Mouse (Mus musculus) lung, embryonic 15.5 days (tissue): ENCODE measurements around the gene Acsf3. TPM values are rescaled to one million over a fixed set of nuclear protein-coding genes. Genes with fewer than 3 reads are reported as not detected.

Experiments used
- ATAC-seq: fragments of 200-750 bp; cut with Nextera tagmentation; 2 replicates; pipeline ENCODE4 v1.8.0; 2017; ENCODE audit warnings: moderate number of reproducible peaks, borderline replicate concordance; ENCODE audit not compliant: low FRiP score, low TSS enrichment; ENCODE audit errors: extremely low read depth
- H3K27ac ChIP-seq: fragments of 300-500 bp; sonication (generic); 2 replicates; pipeline ENCODE4 v1.5.1; 2015; ENCODE audit warnings: moderate library complexity, mild to moderate bottlenecking, inconsistent platforms
- H3K27me3 ChIP-seq: fragments of 300-500 bp; sonication (generic); 2 replicates; pipeline ENCODE4 v1.6.1; 2015; ENCODE audit warnings: inconsistent platforms
- H3K36me3 ChIP-seq: fragments of 300-500 bp; sonication (generic); 2 replicates; pipeline ENCODE4 v1.6.1; 2015; ENCODE audit warnings: inconsistent platforms
- H3K4me1 ChIP-seq: fragments of 300-500 bp; sonication (generic); 2 replicates; pipeline ENCODE4 v1.6.1; 2015; ENCODE audit warnings: inconsistent platforms
- H3K4me2 ChIP-seq: fragments of 300-500 bp; sonication (generic); 2 replicates; pipeline ENCODE4 v1.6.1; 2015; ENCODE audit warnings: inconsistent platforms, mild to moderate bottlenecking, moderate library complexity
- H3K4me3 ChIP-seq: fragments of 300-500 bp; sonication (generic); 2 replicates; pipeline ENCODE4 v1.5.1; 2015; ENCODE audit warnings: mild to moderate bottlenecking, inconsistent platforms
- H3K9ac ChIP-seq: fragments of 300-500 bp; sonication (generic); 2 replicates; pipeline ENCODE4 v1.6.1; 2015; ENCODE audit warnings: inconsistent platforms
- H3K9me3 ChIP-seq: fragments of 300-500 bp; sonication (generic); 2 replicates; pipeline ENCODE4 v1.6.1; 2016; ENCODE audit warnings: inconsistent platforms
- WGBS: fragments of 180-500 bp; shearing (Covaris S2); methylation state at CpG from one replicate; pipeline ENCODE4 v1.1.7; 2015; 5-methylcytosine and 5-hydroxymethylcytosine counted together
- polyA plus RNA-seq: library from polyadenylated mRNA; unstranded; fragments of >200 nt; fragmentation: Nextera tagmentation; extraction: Ambion mirVana; gene quantifications from 2 replicates; pipeline ENCODE4 v1.2.1, GENCODE M21; 2015

Acsf3 gene
- polyA plus RNA-seq, 1 experiment from 2014 or later = 18.6 TPM

DNA sequence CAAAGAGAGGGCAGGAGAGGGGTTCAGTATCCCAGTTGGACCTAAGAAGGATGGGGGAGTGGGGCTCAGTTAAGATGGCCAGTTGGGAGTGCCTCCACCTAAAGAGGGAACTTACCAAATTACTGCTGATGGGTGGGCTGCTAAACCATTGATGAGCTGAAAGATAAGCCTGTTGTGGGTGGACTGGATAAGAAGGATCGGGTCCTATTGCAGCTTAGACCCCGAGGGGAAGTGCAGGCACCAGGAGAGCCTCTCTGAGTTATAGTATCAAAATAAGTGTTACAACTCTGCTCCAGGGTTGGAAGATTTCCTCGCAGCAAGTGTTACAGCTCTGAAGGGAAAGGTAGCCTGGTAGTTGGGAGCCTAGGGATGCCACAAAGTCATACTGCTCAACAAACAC is 68.9 kb downstream of the Acsf3 start:
- WGBS = 66% methylated on average over 3 of the region's 3 CpGs
- ATAC-seq = no peak
- Histone ChIP-seq H3K27ac (no peak overlapping the region), H3K36me3 (no peaks in the 10 kb centered on the region), H3K4me1 (peaks cover 16% of the 10 kb centered on the region), H3K4me2 (no peak overlapping the region), H3K9me3 (no peaks in the 10 kb centered on the region), H3K9ac (no peak overlapping the region), H3K27me3 (no peaks in the 10 kb centered on the region; the same call in 1 of the 2 replicates), H3K4me3 (no peak overlapping the region)

DNA sequence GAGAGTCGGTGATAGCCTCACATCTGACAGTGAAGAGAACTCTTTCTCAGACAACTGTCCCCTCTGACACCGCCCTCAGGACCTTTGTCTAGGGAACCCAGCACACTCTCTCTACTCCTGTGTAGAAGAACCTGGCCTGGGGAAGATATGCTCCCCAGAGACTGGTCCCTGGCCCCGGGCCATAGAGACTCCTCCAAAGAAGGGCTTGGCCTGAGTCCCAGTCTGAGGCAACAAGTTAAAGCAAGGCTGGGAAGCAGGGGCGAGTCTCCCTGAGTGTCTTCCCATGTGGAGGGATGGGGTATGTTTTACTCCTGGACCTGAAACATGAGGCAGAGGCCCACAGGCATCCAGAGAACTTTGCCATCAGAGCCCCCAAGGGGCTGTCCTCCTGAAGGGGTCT is 70.4 kb downstream of the Acsf3 start:
- Histone ChIP-seq H3K9ac (no peak overlapping the region), H3K27me3 (no peaks in the 10 kb centered on the region; the same call in 1 of the 2 replicates), H3K4me1 (peaks cover 16% of the 10 kb centered on the region), H3K27ac (no peak overlapping the region), H3K9me3 (no peaks in the 10 kb centered on the region), H3K4me3 (no peak overlapping the region), H3K36me3 (no peaks in the 10 kb centered on the region), H3K4me2 (no peak overlapping the region)
- 55% methylated on average over 4 of the region's 4 CpGs for WGBS
- ATAC-seq = no peak

DNA sequence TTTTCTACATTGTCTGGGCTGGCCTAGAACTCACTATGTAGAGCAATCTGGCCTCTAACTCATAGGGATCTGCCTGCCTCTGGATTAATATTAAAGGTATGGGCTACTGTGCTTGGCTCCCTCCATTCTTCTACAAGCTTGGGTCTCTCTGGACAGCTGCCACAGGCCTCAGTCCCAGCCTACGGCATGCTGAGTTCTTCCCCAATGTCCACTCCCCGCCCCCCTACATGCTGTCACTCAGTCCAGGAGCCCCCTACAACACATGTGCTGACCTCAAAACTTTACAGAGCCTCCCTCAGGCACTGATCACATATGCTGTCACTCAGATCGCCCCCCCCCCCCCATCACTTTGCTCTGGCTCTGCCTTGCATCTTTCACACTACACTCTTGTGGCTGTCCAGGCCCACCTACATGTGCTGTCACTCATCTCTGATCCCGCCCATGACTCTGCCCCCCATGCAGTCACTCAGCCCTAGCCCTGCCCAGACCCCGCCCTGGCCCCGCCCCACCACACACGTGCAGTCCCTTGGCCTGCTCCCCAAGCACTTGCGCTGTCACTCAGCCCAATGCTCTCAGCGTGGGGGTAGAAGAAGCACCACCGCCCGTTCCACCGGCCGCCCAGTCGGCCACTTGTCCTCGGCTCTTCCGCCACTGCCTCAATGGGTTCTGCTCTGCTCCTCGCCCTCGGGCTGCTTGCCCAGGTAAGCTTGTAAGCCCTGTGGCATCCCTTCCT is 72.7 kb downstream of the Acsf3 start, which contains the start of gene Cdh15:
Gene Cdh15, plus strand, starts transcription at position 138 of the 733 bp plus-strand sequence.
- Histone ChIP-seq H3K4me3 (no peak within 1 kb of the TSS), H3K27me3 (no peaks in the 10 kb centered on the region; the same call in 1 of the 2 replicates), H3K4me2 (no peak within 1 kb of the TSS), H3K36me3 (no peaks in the 10 kb centered on the region), H3K9ac (no peak within 1 kb of the TSS), H3K9me3 (no peaks in the 10 kb centered on the region), H3K27ac (no peak within 1 kb of the TSS), H3K4me1 (peaks cover 16% of the 10 kb centered on the region)
- 11% methylated on average over 18 of the region's 18 CpGs for WGBS
- peak; percentile 80 for ATAC-seq

DNA sequence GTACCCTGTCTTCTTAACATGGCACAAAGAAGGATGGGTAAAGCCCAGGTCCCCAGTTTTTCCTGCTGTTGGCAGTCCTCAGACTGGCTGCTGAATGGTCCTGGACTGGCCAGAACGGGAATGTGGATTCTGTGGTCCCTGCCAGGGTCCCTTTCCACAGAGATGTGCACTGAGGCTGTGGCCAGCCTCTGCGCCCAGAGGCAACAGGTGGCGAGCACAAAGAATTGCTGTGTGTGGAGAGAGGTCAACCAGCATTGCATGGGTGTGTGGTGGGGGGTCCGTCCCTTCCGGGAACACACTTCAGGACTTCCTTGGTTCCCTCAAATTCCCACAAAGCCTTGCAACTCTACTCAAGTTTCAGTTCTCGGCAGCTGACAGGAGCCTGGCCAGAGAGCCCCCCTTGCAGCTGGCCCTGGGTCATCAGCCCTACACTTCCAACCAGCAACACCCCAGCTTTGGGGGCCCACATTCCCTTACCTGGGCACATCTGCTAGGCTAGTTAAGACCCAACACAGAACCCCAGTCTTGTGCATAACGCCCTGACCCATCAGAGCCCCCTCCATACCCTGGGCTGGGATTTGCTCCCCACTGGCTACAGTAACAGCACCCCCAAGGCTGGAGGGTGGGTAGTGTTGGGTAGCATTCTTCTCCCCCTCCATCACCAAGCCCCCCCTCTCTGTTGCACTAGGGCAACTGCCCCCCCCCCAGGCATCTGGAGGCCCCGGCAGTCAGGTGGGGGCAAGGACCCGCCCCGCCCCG is 74.0 kb downstream of the Acsf3 start:
- H3K27ac ChIP-seq = no peak overlapping the region
- no peak overlapping the region for H3K9ac ChIP-seq
- H3K4me1 ChIP-seq = peaks cover 22% of the 10 kb centered on the region
- no peaks in the 10 kb centered on the region for H3K9me3 ChIP-seq
- no peaks in the 10 kb centered on the region; the same call in 1 of the 2 replicates for H3K27me3 ChIP-seq
- ATAC-seq = no peak
- H3K4me2 ChIP-seq = no peak overlapping the region
- no peaks in the 10 kb centered on the region for H3K36me3 ChIP-seq
- no peak overlapping the region for H3K4me3 ChIP-seq
- 55% methylated on average over 10 of the region's 11 CpGs for WGBS

DNA sequence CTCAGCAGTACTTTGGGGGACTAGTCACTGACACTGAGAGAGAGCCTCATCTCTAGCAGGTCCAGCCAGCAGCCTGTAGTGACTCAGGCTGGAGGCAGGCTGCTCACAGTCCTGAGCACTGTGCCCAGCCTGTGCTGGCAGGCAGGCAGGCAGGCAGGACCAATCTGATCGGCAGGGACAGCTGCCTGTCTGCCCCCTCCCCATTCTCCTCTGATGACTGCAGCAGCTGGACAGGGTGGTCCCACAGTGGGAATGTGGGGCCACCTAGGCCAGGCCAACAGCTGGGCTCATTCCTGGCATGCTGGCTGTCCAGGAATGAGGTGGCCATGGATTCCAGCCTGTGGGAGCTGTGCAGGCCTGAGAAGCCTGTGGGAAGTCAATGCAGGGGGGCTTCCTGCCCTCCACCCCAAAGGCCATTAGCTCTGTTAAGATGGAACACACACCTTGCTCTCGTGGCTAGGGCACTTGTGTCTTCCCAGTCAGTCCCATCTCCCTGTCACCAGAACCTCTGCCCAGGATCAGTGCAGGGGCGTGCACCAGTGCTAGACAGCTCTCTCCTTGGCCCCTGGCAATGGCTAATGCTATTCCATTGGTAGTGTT is 75.5 kb downstream of the Acsf3 start:
- 41% methylated on average over 3 of the region's 3 CpGs for whole genome bisulfite sequencing
- Histone ChIP-seq H3K36me3 (no peaks in the 10 kb centered on the region), H3K9me3 (no peaks in the 10 kb centered on the region), H3K9ac (no peak overlapping the region), H3K4me1 (peaks cover 21% of the 10 kb centered on the region), H3K27ac (no peak overlapping the region), H3K4me2 (no peak overlapping the region), H3K4me3 (no peak overlapping the region), H3K27me3 (no peaks in the 10 kb centered on the region; the same call in 1 of the 2 replicates)
- ATAC-seq = no peak

DNA sequence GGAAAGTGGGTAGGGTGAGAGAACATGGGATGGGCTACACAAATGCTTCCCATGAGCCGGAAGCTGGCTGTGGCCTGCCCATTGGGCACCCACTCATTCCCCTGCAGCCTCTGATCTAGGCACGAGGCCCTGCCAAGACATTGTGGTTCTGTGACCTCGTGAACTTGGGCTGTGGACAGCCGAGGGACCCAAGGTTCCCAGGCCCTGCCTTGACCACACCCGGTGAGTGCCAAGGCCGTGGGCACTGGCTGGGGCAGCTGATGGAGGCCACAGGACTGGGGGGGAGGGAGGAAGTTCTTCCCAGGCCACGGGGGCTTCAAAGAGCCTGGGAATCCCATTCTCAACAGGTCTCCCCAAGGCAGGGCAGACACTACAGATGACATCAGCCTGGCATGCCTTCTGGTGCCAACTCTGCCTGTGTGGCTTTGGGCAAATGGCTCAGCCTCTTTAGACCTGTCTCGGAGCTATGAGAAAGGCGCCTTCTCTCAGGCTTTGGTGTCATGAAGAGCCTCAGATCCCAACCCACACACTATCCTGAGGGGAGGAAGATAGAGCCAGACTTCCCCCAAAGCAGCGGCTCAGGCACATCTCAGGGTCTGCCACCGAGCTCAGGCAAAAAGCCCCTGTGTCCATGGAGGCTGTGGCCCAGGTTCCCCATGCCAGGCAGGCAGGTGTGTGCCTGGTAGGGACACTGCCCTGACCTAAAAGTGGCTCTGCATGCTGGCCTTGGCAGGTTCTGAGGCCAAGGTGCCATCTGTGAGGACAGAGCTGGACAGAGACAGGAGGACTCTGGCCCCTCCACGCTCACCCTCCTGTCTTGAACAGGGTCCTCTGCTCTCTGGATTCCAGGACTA is 76.6 kb downstream of the Acsf3 start:
- no peak overlapping the region for H3K27ac ChIP-seq
- H3K9ac ChIP-seq = no peak overlapping the region
- WGBS = 75% methylated on average over 12 of the region's 12 CpGs
- H3K27me3 ChIP-seq = no peaks in the 10 kb centered on the region; the same call in 1 of the 2 replicates
- no peak for ATAC-seq
- H3K36me3 ChIP-seq = no peaks in the 10 kb centered on the region
- H3K4me3 ChIP-seq = no peak overlapping the region
- no peak overlapping the region for H3K4me2 ChIP-seq
- peaks cover 12% of the 10 kb centered on the region; the same call in 1 of the 2 replicates for H3K4me1 ChIP-seq
- H3K9me3 ChIP-seq = no peaks in the 10 kb centered on the region

DNA sequence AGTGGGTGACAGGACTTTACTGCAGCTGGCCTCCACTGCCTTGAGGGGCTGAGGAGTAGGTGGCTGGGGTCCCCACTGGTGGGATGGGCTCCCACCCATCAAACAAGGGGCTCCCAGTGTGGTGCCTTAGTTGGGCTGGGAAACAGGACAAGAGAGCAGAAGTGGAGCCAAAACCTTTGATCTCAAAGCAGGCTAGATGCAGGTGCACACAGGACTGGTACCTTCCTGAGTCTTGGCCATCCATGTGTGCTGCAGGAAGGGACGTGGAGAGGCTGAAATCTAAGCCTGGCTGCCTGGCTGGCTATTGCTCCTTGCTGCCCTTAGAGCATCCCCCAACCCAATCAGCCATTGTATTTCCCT is 77.2 kb downstream of the Acsf3 start:
- Histone ChIP-seq H3K4me1 (peaks cover 12% of the 10 kb centered on the region; the same call in 1 of the 2 replicates), H3K4me3 (no peak overlapping the region), H3K36me3 (no peaks in the 10 kb centered on the region), H3K9me3 (no peaks in the 10 kb centered on the region), H3K27ac (no peak overlapping the region), H3K4me2 (no peak overlapping the region), H3K9ac (no peak overlapping the region), H3K27me3 (no peaks in the 10 kb centered on the region)
- ATAC-seq = no peak
- 64% methylated on average over 1 of the region's 1 CpGs for WGBS

DNA sequence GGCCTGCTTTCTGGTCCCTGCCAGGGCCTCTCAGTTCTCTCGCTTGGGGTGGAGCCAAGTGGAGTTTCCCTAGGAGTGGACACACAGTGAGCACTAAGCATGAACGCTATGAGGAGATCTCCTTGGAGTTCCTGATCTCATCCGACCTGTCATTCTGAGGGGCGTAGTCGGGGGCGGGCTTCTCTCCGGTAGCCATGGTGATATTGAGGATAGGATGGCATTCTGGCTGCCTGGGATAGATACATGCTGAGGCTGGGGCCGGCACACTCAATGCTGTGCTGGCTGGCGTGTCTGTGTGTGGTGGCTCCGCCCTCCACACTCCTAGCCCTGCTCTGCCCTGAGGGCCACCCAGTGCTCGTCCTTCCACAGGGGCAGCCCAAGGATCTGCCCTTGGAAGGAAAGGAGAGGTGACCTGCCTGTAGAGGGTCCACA is 78.1 kb downstream of the Acsf3 start:
- no peaks in the 10 kb centered on the region for H3K27me3 ChIP-seq
- H3K27ac ChIP-seq = no peak overlapping the region
- H3K4me1 ChIP-seq = peaks cover 9% of the 10 kb centered on the region; the same call in 1 of the 2 replicates
- ATAC-seq = peak; percentile 48; the same call in 1 of the 2 replicates
- H3K9me3 ChIP-seq = no peaks in the 10 kb centered on the region
- 15% methylated on average over 11 of the region's 11 CpGs for WGBS
- H3K9ac ChIP-seq = no peak overlapping the region
- no peaks in the 10 kb centered on the region for H3K36me3 ChIP-seq
- no peak overlapping the region for H3K4me2 ChIP-seq
- H3K4me3 ChIP-seq = no peak overlapping the region

DNA sequence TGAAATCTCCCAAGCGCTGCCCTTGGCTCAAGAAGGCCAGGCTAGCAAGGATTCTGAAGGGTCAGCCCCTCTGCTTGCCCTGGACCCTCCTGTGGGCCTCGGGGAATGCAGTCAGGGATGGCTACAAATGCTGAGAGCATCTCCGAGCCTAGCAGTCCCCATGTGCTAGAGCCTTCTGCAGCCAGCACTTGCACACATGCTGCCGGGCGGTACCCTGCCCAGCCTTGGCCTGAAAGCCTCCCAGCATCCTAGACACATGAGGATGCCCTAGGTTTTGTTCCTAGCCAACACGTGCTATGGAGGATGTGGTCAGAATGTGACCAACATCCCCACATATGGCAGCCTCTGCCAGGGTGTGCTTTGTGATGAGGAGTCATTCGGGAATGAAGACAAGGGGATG is 79.1 kb downstream of the Acsf3 start:
- Histone ChIP-seq H3K9me3 (no peaks in the 10 kb centered on the region), H3K27ac (no peak overlapping the region), H3K4me1 (0 out of 2 replicates have a peak, but pooled peaks cover 7% of the 10 kb centered on the region), H3K27me3 (no peaks in the 10 kb centered on the region), H3K9ac (no peak overlapping the region), H3K36me3 (no peaks in the 10 kb centered on the region), H3K4me3 (no peak overlapping the region), H3K4me2 (no peak overlapping the region)
- WGBS = 58% methylated on average over 7 of the region's 7 CpGs
- ATAC-seq = no peak

DNA sequence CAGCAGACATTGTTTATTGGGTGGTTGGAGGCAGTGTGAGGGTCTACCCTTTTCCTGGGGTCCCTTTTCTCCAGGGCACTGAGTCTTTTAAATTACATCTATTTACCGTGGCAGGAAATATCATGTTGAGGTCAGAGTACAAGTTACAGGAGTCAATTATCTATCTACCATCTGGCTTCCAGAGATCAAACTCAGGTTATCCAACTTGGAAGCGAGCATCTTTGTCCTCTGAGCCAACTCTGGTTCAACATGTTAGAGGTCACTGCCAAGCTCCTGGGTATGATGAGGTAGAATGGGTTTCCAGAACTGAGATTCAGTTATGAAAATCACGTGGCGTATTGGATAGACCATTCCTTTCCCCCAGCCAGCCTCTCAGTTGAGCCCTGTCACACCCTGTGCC is 79.8 kb downstream of the Acsf3 start:
- ATAC-seq = no peak
- Histone ChIP-seq H3K27me3 (no peaks in the 10 kb centered on the region), H3K4me3 (no peak overlapping the region), H3K4me1 (0 out of 2 replicates have a peak, but pooled peaks cover 7% of the 10 kb centered on the region), H3K4me2 (no peak overlapping the region), H3K9ac (no peak overlapping the region), H3K36me3 (no peaks in the 10 kb centered on the region), H3K27ac (no peak overlapping the region), H3K9me3 (no peaks in the 10 kb centered on the region)
- 76% methylated on average over 4 of the region's 4 CpGs for WGBS

DNA sequence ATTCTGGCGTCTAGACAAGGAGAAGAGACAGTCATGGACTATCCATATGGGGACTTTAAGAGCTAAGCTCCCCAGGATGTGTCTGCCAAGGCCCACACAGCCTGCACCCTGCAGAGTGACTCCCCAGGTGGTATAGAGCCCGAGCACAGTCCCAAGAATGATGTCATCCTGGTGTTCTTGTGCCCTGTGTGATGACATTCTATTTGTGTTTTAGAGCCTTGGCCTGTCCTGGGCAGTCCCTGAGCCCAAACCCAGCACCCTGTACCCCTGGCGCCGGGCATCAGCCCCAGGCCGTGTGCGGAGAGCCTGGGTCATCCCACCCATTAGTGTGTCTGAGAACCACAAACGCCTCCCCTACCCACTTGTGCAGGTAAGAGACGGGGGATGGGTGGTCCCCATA is 81.0 kb downstream of the Acsf3 start:
- ATAC-seq = no peak
- H3K4me2 ChIP-seq = no peak overlapping the region
- no peaks in the 10 kb centered on the region for H3K9me3 ChIP-seq
- no peaks in the 10 kb centered on the region for H3K36me3 ChIP-seq
- no peaks in the 10 kb centered on the region for H3K27me3 ChIP-seq
- no peak overlapping the region for H3K9ac ChIP-seq
- 0 out of 2 replicates have a peak, but pooled peaks cover 7% of the 10 kb centered on the region for H3K4me1 ChIP-seq
- H3K4me3 ChIP-seq = no peak overlapping the region
- 76% methylated on average over 8 of the region's 8 CpGs for WGBS
- H3K27ac ChIP-seq = no peak overlapping the region
